Mouse (Mus musculus) cortical plate, adult 2 months (tissue): ENCODE measurements around the gene Elf2. TPM values are rescaled to one million over a fixed set of nuclear protein-coding genes. Genes with fewer than 3 reads are reported as not detected.
"Not testable (repeated sequence)": the region's sequence is repeated elsewhere in the genome, so short reads cannot be mapped to it uniquely, and the experiment has no call there.

Source experiments
- H3K27ac ChIP-seq: fragments of 200-500 bp; 2 replicates; pipeline ENCODE4 v1.5.1; 2012; ENCODE audit warnings: low read length, control low read depth, inconsistent platforms; ENCODE audit not compliant: insufficient read depth
- H3K4me1 ChIP-seq: fragments of 200-500 bp; 2 replicates; pipeline ENCODE4 v1.6.1; 2011; ENCODE audit warnings: low read length; ENCODE audit not compliant: control insufficient read depth, insufficient read depth
- H3K4me3 ChIP-seq: fragments of 200-500 bp; 2 replicates; pipeline ENCODE4 v1.5.1; 2011; ENCODE audit warnings: mild to moderate bottlenecking, low read length, control low read depth; ENCODE audit not compliant: insufficient read depth
- CTCF ChIP-seq: fragments of 200-500 bp; IDR thresholded peaks from 2 replicates; pipeline ENCODE4 v1.5.1; 2011; ENCODE audit warnings: mild to moderate bottlenecking, control low read depth, low read length; ENCODE audit not compliant: insufficient read depth; ENCODE audit errors: extremely low read depth
- POLR2A ChIP-seq: fragments of 200-500 bp; IDR thresholded peaks from 2 replicates; pipeline ENCODE4 v1.6.1; 2011; ENCODE audit warnings: mild to moderate bottlenecking, low read length, control low read depth; ENCODE audit not compliant: insufficient read depth; ENCODE audit errors: extremely low read depth
- polyA plus RNA-seq: library from polyadenylated mRNA; depleted of rRNA; stranded (reverse); fragments of >200 nt; gene quantifications from 2 replicates; pipeline ENCODE4 v1.2.3, GENCODE M21; 2012

Gene Elf2
- polyA plus RNA-seq, 1 experiment = 25.9 TPM

GRCm38 (mm10) chr3:51350806-51351205 lies 10.3 kb upstream of the Elf2 start:
- TF ChIP-seq CTCF = no peak
- no peak for TF ChIP-seq POLR2A
- Histone ChIP-seq H3K27ac (no peak overlapping the region), H3K4me1 (no peaks in the 10 kb centered on the region), H3K4me3 (no peak overlapping the region)

GRCm38 (mm10) chr3:51348646-51349238 lies 8.3 kb upstream of the Elf2 start:
- TF ChIP-seq POLR2A (no peak), CTCF (no peak)
- H3K4me3 ChIP-seq = no peak overlapping the region

GRCm38 (mm10) chr3:51345017-51345416 lies 4.6 kb upstream of the Elf2 start:
- H3K4me1 ChIP-seq, H3K27ac ChIP-seq, H3K4me3 ChIP-seq: not testable (repeated sequence)

More at GRCm38 (mm10) chr3:51348646-51349238, 8.3 kb upstream of the Elf2 start:
- no peak overlapping the region for H3K27ac ChIP-seq
- H3K4me1 ChIP-seq = no peaks in the 10 kb centered on the region

GRCm38 (mm10) chr3:51344182-51344581 lies 3.7 kb upstream of the Elf2 start:
- H3K4me1 ChIP-seq, H3K4me3 ChIP-seq, H3K27ac ChIP-seq: not testable (repeated sequence)

- H3K4me1 ChIP-seq = peaks cover 1% of the 10 kb centered on the region; the same call in 1 of the 2 replicates
- H3K4me3 ChIP-seq = no peak overlapping the region
- no peak for TF ChIP-seq CTCF
- no peak for TF ChIP-seq POLR2A
- no peak overlapping the region for H3K27ac ChIP-seq
These were observed 2.8 kb upstream of the Elf2 start for GRCm38 (mm10) chr3:51343260-51343659.

- H3K4me1 ChIP-seq = peaks cover 1% of the 10 kb centered on the region; the same call in 1 of the 2 replicates
- TF ChIP-seq CTCF (no peak), POLR2A (no peak)
- H3K4me3 ChIP-seq = peak overlapping the region; percentile 91
- H3K27ac ChIP-seq = peak overlapping the region; percentile 39
These were observed 1.7 kb upstream of the Elf2 start for GRCm38 (mm10) chr3:51342152-51342551.

- peaks cover 1% of the 10 kb centered on the region; the same call in 1 of the 2 replicates for H3K4me1 ChIP-seq
- H3K4me3 ChIP-seq = peak overlapping the region; percentile 91
- H3K27ac ChIP-seq = peak overlapping the region; percentile 99
- TF ChIP-seq POLR2A (no peak), CTCF (no peak)
These were observed 1.0 kb upstream of the Elf2 start for GRCm38 (mm10) chr3:51341268-51342081.

- no peak for TF ChIP-seq CTCF
- no peak for TF ChIP-seq POLR2A
These were observed 520 bp downstream of the Elf2 start for GRCm38 (mm10) chr3:51339734-51340551.

GRCm38 (mm10) chr3:51339378-51339733 lies 1.1 kb downstream of the Elf2 start:
- H3K27ac ChIP-seq = peak overlapping the region; percentile 100; the same call in 1 of the 2 replicates
- peaks cover 1% of the 10 kb centered on the region; the same call in 1 of the 2 replicates for H3K4me1 ChIP-seq
- TF ChIP-seq POLR2A = no peak
- TF ChIP-seq CTCF = no peak
- peak overlapping the region; percentile 91 for H3K4me3 ChIP-seq

More at GRCm38 (mm10) chr3:51339734-51340551, 520 bp downstream of the Elf2 start:
- peaks cover 1% of the 10 kb centered on the region; the same call in 1 of the 2 replicates for H3K4me1 ChIP-seq
- H3K27ac ChIP-seq = peak overlapping the region; percentile 100
- H3K4me3 ChIP-seq = peak overlapping the region; percentile 91
